Mouse (Mus musculus): ENCODE data around the gene Dync1li1.

DNA sequence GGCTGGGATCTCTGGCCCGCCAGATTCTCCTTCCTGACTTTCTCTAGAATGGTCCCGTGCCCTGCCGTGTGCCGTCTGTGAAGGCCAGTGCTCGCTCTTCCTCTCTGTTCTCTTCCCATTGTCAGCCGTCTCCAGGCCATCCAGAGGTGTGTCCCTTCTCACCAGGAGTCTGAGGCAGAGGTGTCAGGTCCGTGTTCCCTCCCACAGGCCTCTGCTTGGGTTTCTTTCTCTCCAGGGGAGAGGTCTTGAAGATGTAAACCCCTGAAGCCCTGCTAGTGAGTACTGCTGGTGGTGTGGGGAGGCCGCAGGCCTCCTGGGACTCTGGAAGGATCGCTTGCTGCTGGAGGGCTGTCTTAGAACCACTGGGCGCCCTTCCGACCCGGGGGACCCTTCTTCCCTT lies 58.9 kb downstream of the Dync1li1 start:
- TF ChIP-seq GATA1 (IDR thresholded peaks at IDR 0.05; ENCODE audit: low read length) (no peak), TAL1 (IDR thresholded peaks at IDR 0.05; ENCODE audit: low read length) (no peak)

All from erythroblast, embryonic 14.5 days (primary cell).